Mouse (Mus musculus) midbrain, embryonic 10.5 days (tissue): ENCODE results near the gene Pkd1l3. TPM values are rescaled to one million over a fixed set of nuclear protein-coding genes. Genes with fewer than 3 reads are reported as not detected.
A peak's percentile ranks its signal among the peaks of the same experiment; 100 is the strongest.

Experiments used
- DNase-seq: peaks from one replicate; pipeline ENCODE4 v3.0.0-alpha.2; 2017; ENCODE audit warnings: low spot score
- H3K27ac ChIP-seq: fragments of 300-500 bp; sonication (generic); replicated peaks from 2 replicates; pipeline ENCODE4 v1.5.1; 2016; ENCODE audit warnings: mild to moderate bottlenecking
- H3K27me3 ChIP-seq: fragments of 300-500 bp; sonication (generic); 2 replicates; pipeline ENCODE4 v1.6.1; 2016; ENCODE audit warnings: low read depth, mild to moderate bottlenecking; ENCODE audit not compliant: poor library complexity, severe bottlenecking
- H3K36me3 ChIP-seq: fragments of 300-500 bp; sonication (generic); 2 replicates; pipeline ENCODE4 v1.6.1; 2016; ENCODE audit warnings: mild to moderate bottlenecking, moderate library complexity
- H3K4me1 ChIP-seq: fragments of 300-500 bp; sonication (generic); 2 replicates; pipeline ENCODE4 v1.6.1; 2016
- H3K4me3 ChIP-seq: fragments of 300-500 bp; sonication (generic); 2 replicates; pipeline ENCODE4 v1.5.1; 2016; ENCODE audit warnings: mild to moderate bottlenecking, moderate library complexity
- H3K9me3 ChIP-seq: fragments of 300-500 bp; sonication (generic); replicated peaks from 2 replicates; pipeline ENCODE4 v1.6.1; 2016; ENCODE audit warnings: mild to moderate bottlenecking
- WGBS: fragments of 180-500 bp; shearing (Covaris S2); methylation state at CpG from one replicate; pipeline ENCODE4 v1.1.7; 2016; 5-methylcytosine and 5-hydroxymethylcytosine counted together
- polyA plus RNA-seq: library from polyadenylated mRNA; unstranded; fragments of >200 nt; fragmentation: Nextera tagmentation; extraction: Ambion mirVana; gene quantifications from 2 replicates; pipeline ENCODE4 v1.2.1, GENCODE M21; 2016

Pkd1l3 gene
- polyA plus RNA-seq, 1 experiment from 2014 or later, result 0.25 TPM

GRCm38 (mm10) chr8:109692443-109693145 is 78.3 kb downstream of the Pkd1l3 start:
- Histone ChIP-seq H3K27ac (peak overlapping the region; percentile 95), H3K4me1 (peaks cover 30% of the 10 kb centered on the region), H3K27me3 (peaks cover 19% of the 10 kb centered on the region), H3K9me3 (no peaks in the 10 kb centered on the region), H3K4me3 (peak overlapping the region; percentile 98), H3K36me3 (peaks cover 14% of the 10 kb centered on the region)
- no peak for DNase-seq
- 2% methylated on average over 38 of the region's 38 CpGs for WGBS

DNA sequence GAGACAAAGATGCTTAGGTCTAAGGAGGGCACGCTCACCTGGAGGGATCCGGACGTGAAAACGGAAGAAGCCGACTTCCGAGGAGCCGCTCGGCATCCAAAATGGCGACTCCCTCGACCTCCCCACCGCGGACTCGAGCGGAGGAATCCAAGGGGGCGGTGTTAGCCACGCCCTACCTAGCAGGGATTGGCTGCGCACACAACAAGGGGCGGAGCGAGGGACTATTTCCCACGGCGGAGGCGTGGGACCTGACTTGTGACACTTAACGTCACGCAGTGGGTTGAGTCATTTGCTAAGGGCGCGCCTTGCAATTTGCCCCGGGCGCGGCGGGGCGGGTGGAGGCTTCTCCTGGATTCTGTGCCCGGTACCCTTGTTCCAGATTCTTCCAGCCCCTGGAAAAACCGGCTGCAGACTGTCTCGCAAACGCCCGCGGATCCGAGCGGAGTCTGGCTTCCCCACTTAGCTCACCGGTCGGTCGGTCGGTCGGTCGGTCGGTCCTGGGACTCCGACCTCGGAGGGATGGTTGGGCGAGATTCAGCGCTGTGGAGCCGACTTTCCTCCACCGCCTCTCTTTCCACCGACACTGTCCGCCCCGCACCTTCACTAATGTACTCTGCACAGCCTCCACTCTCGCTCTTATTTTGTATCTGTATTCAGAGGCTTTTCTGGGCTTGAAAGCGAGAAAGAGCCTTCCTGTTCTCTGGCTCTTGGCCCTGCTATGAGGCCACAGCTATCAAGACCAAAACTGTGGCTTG is 79.0 kb downstream of the Pkd1l3 start, which contains the start of gene Ist1:
Gene Ist1, minus strand, starts transcription at position 115 of the 755 bp plus-strand sequence.
- H3K4me1 ChIP-seq, result peaks cover 30% of the 10 kb centered on the region
- peaks cover 19% of the 10 kb centered on the region for H3K27me3 ChIP-seq
- WGBS, result under 1% methylated on average over 57 of the region's 57 CpGs
- H3K9me3 ChIP-seq, result no peaks in the 10 kb centered on the region
- peak; percentile 98 for DNase-seq
- peak within 1 kb of the TSS; percentile 95 for H3K27ac ChIP-seq
- peak within 1 kb of the TSS; percentile 98 for H3K4me3 ChIP-seq
- H3K36me3 ChIP-seq, result peaks cover 11% of the 10 kb centered on the region

DNA sequence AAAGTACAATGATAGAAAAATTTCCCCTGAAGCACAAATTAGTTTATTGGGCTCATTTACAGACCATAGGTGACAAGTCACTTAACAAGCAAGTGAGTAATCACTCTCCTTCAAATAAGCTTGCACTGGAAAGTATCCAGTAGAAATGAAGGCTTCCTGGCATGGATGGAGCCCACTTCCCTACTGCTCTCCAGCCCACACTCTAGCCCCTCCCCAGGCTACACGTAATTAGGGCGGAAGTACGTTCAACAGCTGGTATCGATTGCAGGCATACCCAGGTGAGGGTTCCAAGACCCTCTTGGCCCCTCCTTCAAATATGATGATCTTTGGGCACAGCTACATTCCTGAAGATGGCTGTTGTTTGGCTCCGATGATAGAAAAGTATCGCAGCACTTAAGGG is 79.8 kb downstream of the Pkd1l3 start:
- 67% methylated on average over 6 of the region's 6 CpGs for WGBS
- no peaks in the 10 kb centered on the region for H3K9me3 ChIP-seq
- peaks cover 30% of the 10 kb centered on the region for H3K4me1 ChIP-seq
- H3K4me3 ChIP-seq, result peak overlapping the region; percentile 98; the same call in 1 of the 2 replicates
- DNase-seq, result no peak
- peaks cover 19% of the 10 kb centered on the region for H3K27me3 ChIP-seq
- H3K27ac ChIP-seq, result no peak overlapping the region
- H3K36me3 ChIP-seq, result peaks cover 9% of the 10 kb centered on the region

DNA sequence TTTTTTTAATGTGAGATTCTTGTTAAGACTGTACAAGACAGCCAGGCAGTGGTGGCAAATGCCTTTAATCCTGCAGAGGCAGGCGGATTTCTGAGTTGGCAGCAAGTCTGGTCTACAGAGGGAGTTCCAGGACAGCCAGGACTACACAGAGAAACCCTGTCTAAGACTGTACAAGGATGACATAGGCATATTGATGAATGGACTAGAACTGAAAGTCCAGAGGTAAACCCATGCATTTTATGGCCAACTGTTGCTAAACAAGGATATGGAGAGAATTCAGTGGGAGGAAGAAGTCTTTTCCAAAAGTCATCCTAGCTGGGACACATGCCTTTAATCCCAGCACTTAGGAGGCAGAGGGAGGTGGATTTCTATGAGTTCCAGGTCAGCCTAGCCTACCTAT is 83.4 kb downstream of the Pkd1l3 start:
- WGBS, result 74% methylated on average over 1 of the region's 1 CpGs
- Histone ChIP-seq H3K4me3 (no peak overlapping the region), H3K4me1 (peaks cover 9% of the 10 kb centered on the region), H3K36me3 (no peaks in the 10 kb centered on the region), H3K27me3 (peaks cover 23% of the 10 kb centered on the region), H3K9me3 (no peaks in the 10 kb centered on the region), H3K27ac (no peak overlapping the region)
- no peak for DNase-seq

GRCm38 (mm10) chr8:109698477-109698876 is 84.2 kb downstream of the Pkd1l3 start:
- no peak for DNase-seq
- Histone ChIP-seq H3K27me3 (peaks cover 30% of the 10 kb centered on the region), H3K9me3 (no peaks in the 10 kb centered on the region), H3K36me3 (no peaks in the 10 kb centered on the region), H3K4me1 (peaks cover 8% of the 10 kb centered on the region), H3K27ac (no peak overlapping the region), H3K4me3 (no peak overlapping the region)
- WGBS, result 71% methylated on average over 3 of the region's 3 CpGs

GRCm38 (mm10) chr8:109704565-109705319 is 90.4 kb downstream of the Pkd1l3 start:
- peaks cover 30% of the 10 kb centered on the region for H3K4me1 ChIP-seq
- 13% methylated on average over 24 of the region's 24 CpGs for WGBS
- peak overlapping the region; percentile 100 for H3K27ac ChIP-seq

GRCm38 (mm10) chr8:109705320-109706075 is 91.2 kb downstream of the Pkd1l3 start, which contains the start of gene Zfp821:
Zfp821 (plus strand) TSS chr8:109705546.
- WGBS, result under 1% methylated on average over 92 of the region's 100 CpGs
- Histone ChIP-seq H3K36me3 (peaks cover 32% of the 10 kb centered on the region), H3K4me1 (peaks cover 30% of the 10 kb centered on the region), H3K4me3 (peak within 1 kb of the TSS; percentile 83), H3K27ac (peak within 1 kb of the TSS; percentile 100), H3K9me3 (no peaks in the 10 kb centered on the region), H3K27me3 (peaks cover 26% of the 10 kb centered on the region)
- DNase-seq, result peak; percentile 92

More at GRCm38 (mm10) chr8:109704565-109705319, 90.4 kb downstream of the Pkd1l3 start:
- Histone ChIP-seq H3K4me3 (peak overlapping the region; percentile 83), H3K36me3 (peaks cover 25% of the 10 kb centered on the region), H3K9me3 (no peaks in the 10 kb centered on the region), H3K27me3 (peaks cover 26% of the 10 kb centered on the region)
- DNase-seq, result no peak

GRCm38 (mm10) chr8:109706076-109706873 is 92.0 kb downstream of the Pkd1l3 start:
- Histone ChIP-seq H3K27me3 (peaks cover 26% of the 10 kb centered on the region), H3K4me1 (peaks cover 30% of the 10 kb centered on the region), H3K36me3 (peaks cover 40% of the 10 kb centered on the region), H3K4me3 (peak overlapping the region; percentile 83), H3K9me3 (no peaks in the 10 kb centered on the region), H3K27ac (peak overlapping the region; percentile 100)
- 2% methylated on average over 30 of the region's 30 CpGs for WGBS
- peak; percentile 17 for DNase-seq

DNA sequence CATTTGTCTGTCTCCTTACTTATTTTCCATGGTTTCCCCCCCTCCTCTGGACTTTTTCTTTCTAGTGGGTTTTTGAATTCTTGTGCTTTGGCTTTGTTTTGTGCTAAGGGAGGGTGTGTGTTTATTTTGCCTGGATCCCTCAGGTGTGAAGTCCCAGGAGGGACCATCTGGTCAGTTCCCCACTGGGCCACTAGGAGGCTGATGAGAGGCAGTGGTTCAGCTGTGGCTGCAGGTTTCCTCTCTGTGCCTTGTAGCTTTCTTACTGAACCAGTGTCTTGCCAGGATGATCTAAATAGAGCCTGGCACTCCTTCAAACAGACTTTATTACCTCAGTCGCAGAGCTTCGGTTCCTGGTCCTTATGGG is 92.5 kb downstream of the Pkd1l3 start:
- Histone ChIP-seq H3K9me3 (no peaks in the 10 kb centered on the region), H3K36me3 (peaks cover 46% of the 10 kb centered on the region), H3K4me1 (peaks cover 30% of the 10 kb centered on the region), H3K27me3 (peaks cover 26% of the 10 kb centered on the region), H3K27ac (0 out of 2 replicates have a peak overlapping the region, but pooled peaks have one; percentile 100), H3K4me3 (peak overlapping the region; percentile 83)
- peak; percentile 60 for DNase-seq
- 42% methylated on average over 2 of the region's 2 CpGs for WGBS

GRCm38 (mm10) chr8:109707921-109708320 is 93.6 kb downstream of the Pkd1l3 start:
- Histone ChIP-seq H3K4me1 (peaks cover 30% of the 10 kb centered on the region), H3K27me3 (peaks cover 21% of the 10 kb centered on the region), H3K27ac (no peak overlapping the region), H3K4me3 (no peak overlapping the region), H3K36me3 (peaks cover 56% of the 10 kb centered on the region), H3K9me3 (no peaks in the 10 kb centered on the region)
- DNase-seq, result no peak
- WGBS, result 93% methylated on average over 4 of the region's 4 CpGs

GRCm38 (mm10) chr8:109712521-109712920 is 98.2 kb downstream of the Pkd1l3 start:
- peaks cover 100% of the 10 kb centered on the region for H3K36me3 ChIP-seq

More at GRCm38 (mm10) chr8:109712521-109712920, 98.2 kb downstream of the Pkd1l3 start:
- Histone ChIP-seq H3K4me3 (no peak overlapping the region), H3K4me1 (peaks cover 8% of the 10 kb centered on the region), H3K27me3 (no peaks in the 10 kb centered on the region), H3K9me3 (no peaks in the 10 kb centered on the region), H3K27ac (no peak overlapping the region)
- no peak for DNase-seq
- WGBS, result 100% methylated on average over 1 of the region's 1 CpGs
